Mouse (Mus musculus): ENCODE measurements at regions not wholly inside any gene's neighbourhood (a gene's known extent, or its start where the extent isn't known, plus 50 kb on each side); places are given as distances from the start of the nearest gene placed in this dataset.

DNA sequence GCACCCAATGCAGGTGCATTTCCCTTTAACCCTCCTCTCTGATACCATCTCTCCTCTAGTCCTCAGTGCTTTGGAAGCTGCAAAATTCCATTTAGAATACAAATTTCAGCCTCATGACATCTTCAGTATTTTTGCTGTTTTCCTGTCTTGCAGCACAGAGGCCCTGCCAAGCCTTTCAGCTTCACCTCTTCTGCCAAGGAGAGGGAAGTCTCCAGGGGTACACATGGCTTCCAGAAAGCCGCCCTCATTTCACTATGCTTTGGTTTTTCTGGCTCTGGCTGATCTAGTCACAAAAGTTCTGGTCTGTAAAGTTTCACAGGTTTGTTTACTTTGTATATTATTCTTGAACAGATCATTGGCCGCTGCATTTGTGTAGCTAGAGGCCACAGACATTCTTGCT, 647.0 kb upstream of the Klhl29 start:
- TF ChIP-seq POLR2A (IDR thresholded peaks at IDR 0.05; ENCODE audit: borderline replicate concordance, insufficient read depth, low read length): no peak
- no peak for TF ChIP-seq CTCF (IDR thresholded peaks at IDR 0.05; ENCODE audit: borderline replicate concordance, insufficient read depth, low read depth, low read length)
- H3K27me3 ChIP-seq (ENCODE audit: control insufficient read depth, insufficient read depth, low read length): no peaks in the 10 kb centered on the region
- no peak for DNase-seq
- WGBS: 52% methylated on average over 2 of the region's 2 CpGs
- H3K4me3 ChIP-seq (replicated peaks; ENCODE audit: insufficient read depth, low read depth, low read length): no peak overlapping the region
- no peak overlapping the region for H3K27ac ChIP-seq (ENCODE audit: insufficient read depth, low read length)
- no peaks in the 10 kb centered on the region for H3K4me1 ChIP-seq (ENCODE audit: control insufficient read depth, insufficient read depth, low read length)

GRCm38 (mm10) chr12:6000961-6001360, 625.5 kb upstream of the Klhl29 start:
- Histone ChIP-seq H3K4me3 (replicated peaks; ENCODE audit: insufficient read depth, low read depth, low read length) (no peak overlapping the region), H3K27me3 (ENCODE audit: control insufficient read depth, insufficient read depth, low read length) (no peaks in the 10 kb centered on the region), H3K4me1 (ENCODE audit: control insufficient read depth, insufficient read depth, low read length) (no peaks in the 10 kb centered on the region), H3K27ac (ENCODE audit: insufficient read depth, low read length) (no peak overlapping the region)
- TF ChIP-seq POLR2A (IDR thresholded peaks at IDR 0.05; ENCODE audit: borderline replicate concordance, insufficient read depth, low read length) (no peak), CTCF (IDR thresholded peaks at IDR 0.05; ENCODE audit: borderline replicate concordance, insufficient read depth, low read depth, low read length) (no peak)
- 10% methylated on average over 3 of the region's 3 CpGs for WGBS
- DNase-seq: peak; percentile 22 to 74

DNA sequence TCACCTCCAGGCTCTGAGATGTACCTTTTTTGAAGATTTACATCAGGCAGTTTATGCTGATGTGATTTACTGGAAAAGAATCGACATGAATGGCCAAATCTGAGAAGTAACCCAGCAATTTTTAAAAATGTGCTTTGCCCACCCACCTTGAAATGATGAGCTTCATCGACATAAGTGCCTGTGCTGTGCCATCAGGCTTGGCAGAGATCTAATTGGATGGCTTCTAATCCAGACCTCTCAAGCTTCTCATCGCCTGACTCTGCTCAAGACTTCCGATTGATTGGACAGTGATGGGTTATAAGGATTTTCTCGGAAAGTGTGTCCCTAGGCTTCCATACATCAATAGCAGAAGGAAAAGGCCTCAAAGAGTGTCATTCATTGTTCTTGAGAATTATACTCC, 621.9 kb upstream of the Klhl29 start:
- no peak for TF ChIP-seq POLR2A (IDR thresholded peaks at IDR 0.05; ENCODE audit: borderline replicate concordance, insufficient read depth, low read length)
- TF ChIP-seq CTCF (IDR thresholded peaks at IDR 0.05; ENCODE audit: borderline replicate concordance, insufficient read depth, low read depth, low read length): no peak
- no peaks in the 10 kb centered on the region for H3K27me3 ChIP-seq (ENCODE audit: control insufficient read depth, insufficient read depth, low read length)
- no peak for DNase-seq
- no peak overlapping the region for H3K27ac ChIP-seq (ENCODE audit: insufficient read depth, low read length)
- no peak overlapping the region for H3K4me3 ChIP-seq (replicated peaks; ENCODE audit: insufficient read depth, low read depth, low read length)
- 86% methylated on average over 5 of the region's 5 CpGs for WGBS
- no peaks in the 10 kb centered on the region for H3K4me1 ChIP-seq (ENCODE audit: control insufficient read depth, insufficient read depth, low read length)

DNA sequence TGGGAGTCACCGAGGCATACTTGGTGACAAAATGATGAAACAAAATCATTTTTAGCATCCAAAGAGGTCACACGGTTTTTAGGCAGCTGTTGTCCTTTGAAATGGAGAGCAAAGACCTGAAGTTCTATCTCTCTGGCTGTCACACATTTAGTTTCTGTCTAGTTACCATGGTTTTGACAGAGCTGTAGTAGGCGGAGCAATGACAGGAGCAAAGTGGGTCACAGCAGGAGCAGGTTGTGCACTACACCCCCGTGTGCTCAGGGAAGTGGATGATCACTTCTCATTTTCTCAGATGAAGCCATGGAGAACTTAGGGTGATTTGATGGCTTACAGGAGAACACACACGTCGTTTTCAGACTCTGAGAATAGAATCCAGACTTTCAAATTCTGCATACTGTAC, 621.2 kb upstream of the Klhl29 start:
- H3K27ac ChIP-seq (ENCODE audit: insufficient read depth, low read length): no peak overlapping the region
- no peak overlapping the region for H3K4me3 ChIP-seq (replicated peaks; ENCODE audit: insufficient read depth, low read depth, low read length)
- no peaks in the 10 kb centered on the region for H3K4me1 ChIP-seq (ENCODE audit: control insufficient read depth, insufficient read depth, low read length)
- DNase-seq: peak in 1 of 2 experiments; percentile 17
- no peak for TF ChIP-seq POLR2A (IDR thresholded peaks at IDR 0.05; ENCODE audit: borderline replicate concordance, insufficient read depth, low read length)
- TF ChIP-seq CTCF (IDR thresholded peaks at IDR 0.05; ENCODE audit: borderline replicate concordance, insufficient read depth, low read depth, low read length): no peak
- WGBS: 25% methylated on average over 6 of the region's 6 CpGs
- H3K27me3 ChIP-seq (ENCODE audit: control insufficient read depth, insufficient read depth, low read length): no peaks in the 10 kb centered on the region

DNA sequence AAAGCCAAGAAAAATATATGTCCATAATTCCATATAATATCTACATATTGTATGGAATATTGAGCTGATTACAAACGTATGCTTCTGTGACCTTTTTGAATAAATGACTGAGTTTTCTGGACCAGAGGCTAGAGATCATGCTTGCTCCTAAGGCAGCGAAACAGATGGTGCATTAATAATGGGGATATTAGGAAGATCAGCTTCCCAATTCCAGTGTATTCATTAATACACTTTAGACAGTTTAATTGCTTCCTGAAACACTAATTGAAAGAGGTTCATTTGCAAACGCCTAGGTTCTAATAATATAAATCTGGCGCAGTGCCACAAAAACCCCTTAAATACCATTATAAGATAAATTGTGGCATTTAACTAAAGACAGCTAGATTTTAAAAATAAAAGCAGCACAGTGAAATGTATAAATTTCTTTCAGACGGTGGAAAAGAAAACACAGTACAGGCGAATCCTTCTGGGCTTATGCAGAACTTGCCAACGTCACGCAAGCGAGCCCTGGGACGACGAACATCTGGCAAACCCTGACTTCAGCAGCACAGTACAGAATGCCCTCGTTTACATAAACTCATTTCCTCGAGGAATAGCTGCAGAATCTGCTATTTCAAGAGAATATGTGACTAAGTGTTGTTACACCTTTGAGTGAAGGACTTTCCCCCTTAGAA, 608.6 kb upstream of the Klhl29 start:
- no peak overlapping the region for H3K27ac ChIP-seq (ENCODE audit: insufficient read depth, low read length)
- DNase-seq: no peak
- H3K27me3 ChIP-seq (ENCODE audit: control insufficient read depth, insufficient read depth, low read length): no peaks in the 10 kb centered on the region; the same call in 1 of the 2 replicates
- TF ChIP-seq CTCF (IDR thresholded peaks at IDR 0.05; ENCODE audit: borderline replicate concordance, insufficient read depth, low read depth, low read length) (no peak), POLR2A (IDR thresholded peaks at IDR 0.05; ENCODE audit: borderline replicate concordance, insufficient read depth, low read length) (no peak)
- H3K4me3 ChIP-seq (replicated peaks; ENCODE audit: insufficient read depth, low read depth, low read length): no peak overlapping the region
- no peaks in the 10 kb centered on the region for H3K4me1 ChIP-seq (ENCODE audit: control insufficient read depth, insufficient read depth, low read length)
- WGBS: 80% methylated on average over 13 of the region's 13 CpGs

GRCm38 (mm10) chr12:5982096-5982495, 606.6 kb upstream of the Klhl29 start:
- no peak overlapping the region for H3K4me3 ChIP-seq (replicated peaks; ENCODE audit: insufficient read depth, low read depth, low read length)
- no peaks in the 10 kb centered on the region; the same call in 1 of the 2 replicates for H3K27me3 ChIP-seq (ENCODE audit: control insufficient read depth, insufficient read depth, low read length)
- no peak for TF ChIP-seq POLR2A (IDR thresholded peaks at IDR 0.05; ENCODE audit: borderline replicate concordance, insufficient read depth, low read length)
- no peak for TF ChIP-seq CTCF (IDR thresholded peaks at IDR 0.05; ENCODE audit: borderline replicate concordance, insufficient read depth, low read depth, low read length)
- no peak overlapping the region for H3K27ac ChIP-seq (ENCODE audit: insufficient read depth, low read length)
- WGBS: 11% methylated on average over 1 of the region's 1 CpGs
- H3K4me1 ChIP-seq (ENCODE audit: control insufficient read depth, insufficient read depth, low read length): no peaks in the 10 kb centered on the region
- peak in 1 of 2 experiments; percentile 38 for DNase-seq

GRCm38 (mm10) chr12:5975926-5976325, 600.4 kb upstream of the Klhl29 start:
- Histone ChIP-seq H3K27me3 (ENCODE audit: control insufficient read depth, insufficient read depth, low read length) (no peaks in the 10 kb centered on the region), H3K4me3 (replicated peaks; ENCODE audit: insufficient read depth, low read depth, low read length) (no peak overlapping the region), H3K27ac (ENCODE audit: insufficient read depth, low read length) (no peak overlapping the region), H3K4me1 (ENCODE audit: control insufficient read depth, insufficient read depth, low read length) (no peaks in the 10 kb centered on the region)
- TF ChIP-seq POLR2A (IDR thresholded peaks at IDR 0.05; ENCODE audit: borderline replicate concordance, insufficient read depth, low read length): no peak
- no peak for TF ChIP-seq CTCF (IDR thresholded peaks at IDR 0.05; ENCODE audit: borderline replicate concordance, insufficient read depth, low read depth, low read length)
- DNase-seq: no peak
- WGBS: 93% methylated on average over 4 of the region's 4 CpGs

DNA sequence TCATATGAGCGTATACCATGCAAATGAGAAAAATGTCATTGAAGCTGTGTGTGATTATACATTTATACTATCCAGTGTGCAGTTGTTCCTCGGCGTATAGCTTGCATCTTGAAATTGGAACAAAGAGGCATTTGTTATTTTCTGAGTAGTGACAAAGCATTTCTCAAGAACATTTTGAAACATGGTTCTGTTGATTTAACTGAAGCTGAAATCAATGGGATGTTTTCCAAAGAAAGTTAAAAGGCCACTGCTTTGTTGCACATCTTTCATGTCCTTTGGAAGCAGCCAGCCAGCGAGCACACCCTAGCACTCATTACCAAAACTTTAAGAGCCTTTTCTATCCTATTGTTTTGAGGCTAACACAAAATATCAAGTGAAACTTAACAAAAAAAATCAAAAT, 594.1 kb upstream of the Klhl29 start:
- Histone ChIP-seq H3K27ac (ENCODE audit: insufficient read depth, low read length) (no peak overlapping the region), H3K27me3 (ENCODE audit: control insufficient read depth, insufficient read depth, low read length) (no peaks in the 10 kb centered on the region), H3K4me3 (replicated peaks; ENCODE audit: insufficient read depth, low read depth, low read length) (no peak overlapping the region), H3K4me1 (ENCODE audit: control insufficient read depth, insufficient read depth, low read length) (no peaks in the 10 kb centered on the region)
- whole genome bisulfite sequencing: 87% methylated on average over 4 of the region's 4 CpGs
- DNase-seq: no peak
- TF ChIP-seq CTCF (IDR thresholded peaks at IDR 0.05; ENCODE audit: borderline replicate concordance, insufficient read depth, low read depth, low read length) (no peak), POLR2A (IDR thresholded peaks at IDR 0.05; ENCODE audit: borderline replicate concordance, insufficient read depth, low read length) (no peak)

Data from cerebellum, adult 2 months (tissue).